ENCODE assay signal across 11 mouse cellular contexts in the genomic region with DNA sequence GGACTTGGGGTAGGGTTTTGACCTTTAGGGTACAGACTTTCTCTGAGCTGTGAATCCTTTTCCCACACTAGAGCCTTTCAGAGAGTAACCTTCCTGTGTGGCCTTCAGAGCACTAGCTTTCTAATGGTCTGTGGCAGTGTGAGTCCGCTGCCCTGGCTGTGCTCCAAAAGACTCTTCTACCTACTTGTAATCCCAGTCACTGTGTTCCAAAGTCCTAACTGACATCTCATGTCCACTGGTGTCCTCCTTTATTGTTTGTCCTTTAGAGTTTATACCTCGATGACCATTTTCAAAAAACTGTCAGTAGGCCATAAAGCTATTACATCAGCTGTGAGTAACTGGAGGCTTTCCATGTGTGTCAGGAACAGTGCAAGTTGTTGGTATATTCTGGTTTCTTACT. TPM values are rescaled to one million over a fixed set of nuclear protein-coding genes. Genes with fewer than 3 reads are reported as not detected.
DNase-seq lines count a peak whose midpoint lies in the region; ATAC-seq and TF ChIP-seq lines count a peak whose summit lies in the region.
"Had no signal": no experiment of that assay in that cellular context is flagged by ENCODE, and none has a peak within 500 bp of the region (broad histone marks: within the 10 kb centered on the region; RNA-seq: fewer than 3 reads in every experiment).

No protein-coding gene starts in this region.

- no peaks in the 10 kb centered on the region for H3K9me3 ChIP-seq in hindbrain, postnatal 0 days (ENCODE audit: low read length)
- no peaks in the 10 kb centered on the region for H3K9me3 ChIP-seq in hindbrain, embryonic 11.5 days (ENCODE audit: control insufficient read depth, low read length)
- H3K9me3 ChIP-seq in heart, postnatal 0 days (replicated peaks; ENCODE audit: control insufficient read depth, low read length) = no peaks in the 10 kb centered on the region
- no peaks in the 10 kb centered on the region for H3K9me3 ChIP-seq in limb, embryonic 10.5 days (replicated peaks)
- H3K9me3 ChIP-seq: forebrain, embryonic 15.5 days had no signal

- H3K9ac ChIP-seq in hindbrain, postnatal 0 days (replicated peaks; ENCODE audit: low read length) = no peak overlapping the region
- H3K9ac ChIP-seq in hindbrain, embryonic 11.5 days (ENCODE audit: low read depth, low read length) = no peak overlapping the region
- H3K9ac ChIP-seq in heart, postnatal 0 days (replicated peaks; ENCODE audit: low read depth, low read length) = no peak overlapping the region
- H3K9ac ChIP-seq: forebrain, embryonic 15.5 days had no signal

- WGBS in hindbrain, postnatal 0 days = 62% methylated on average over 2 of the region's 2 CpGs
- 96% methylated on average over 2 of the region's 2 CpGs for WGBS in hindbrain, embryonic 11.5 days
- WGBS in heart, postnatal 0 days = 58% methylated on average over 2 of the region's 2 CpGs
- whole genome bisulfite sequencing in limb, embryonic 10.5 days = 90% methylated on average over 2 of the region's 2 CpGs

- H3K4me1 ChIP-seq in hindbrain, postnatal 0 days (ENCODE audit: insufficient read depth, low read length) = peaks cover 13% of the 10 kb centered on the region
- peaks cover 3% of the 10 kb centered on the region; the same call in 1 of the 2 replicates for H3K4me1 ChIP-seq in hindbrain, embryonic 11.5 days (replicated peaks; ENCODE audit: control insufficient read depth, insufficient read depth, low read length)
- H3K4me1 ChIP-seq in heart, postnatal 0 days (ENCODE audit: control insufficient read depth, insufficient read depth) = peaks cover 54% of the 10 kb centered on the region
- peaks cover 14% of the 10 kb centered on the region for H3K4me1 ChIP-seq in limb, embryonic 10.5 days

- TF ChIP-seq EP300 in heart, postnatal 0 days (IDR thresholded peaks at IDR 0.05; ENCODE audit: low read depth) = no peak

- H3K36me3 ChIP-seq in hindbrain, postnatal 0 days (ENCODE audit: insufficient read depth, low read length) = peaks cover 11% of the 10 kb centered on the region; the same call in 1 of the 2 replicates
- no peaks in the 10 kb centered on the region for H3K36me3 ChIP-seq in hindbrain, embryonic 11.5 days (ENCODE audit: control insufficient read depth, insufficient read depth, low read length)
- H3K36me3 ChIP-seq in heart, postnatal 0 days (replicated peaks; ENCODE audit: control insufficient read depth, insufficient read depth, low read length) = peaks cover 23% of the 10 kb centered on the region; the same call in 1 of the 2 replicates
- peaks cover 52% of the 10 kb centered on the region for H3K36me3 ChIP-seq in limb, embryonic 10.5 days

- 0 out of 2 replicates have a peak, but pooled peaks have one; percentile 5 for ATAC-seq in hindbrain, postnatal 0 days
- ATAC-seq in hindbrain, embryonic 11.5 days (ENCODE audit: low FRiP score) = no peak
- ATAC-seq in heart, postnatal 0 days (ENCODE audit: insufficient read depth, low read depth) = no peak
- ATAC-seq in granulocyte monocyte progenitor cell, adult 5-6 weeks (replicated peaks; ENCODE audit: poor library complexity, severe bottlenecking) = no peak
- ATAC-seq: forebrain, embryonic 15.5 days had no signal

- H3K27me3 ChIP-seq in hindbrain, postnatal 0 days (ENCODE audit: insufficient read depth, low read length) = no peaks in the 10 kb centered on the region
- H3K27me3 ChIP-seq in hindbrain, embryonic 11.5 days (ENCODE audit: control insufficient read depth, insufficient read depth, low read length) = no peaks in the 10 kb centered on the region
- no peaks in the 10 kb centered on the region for H3K27me3 ChIP-seq in heart, postnatal 0 days (ENCODE audit: control insufficient read depth, insufficient read depth, low read length)
- no peaks in the 10 kb centered on the region for H3K27me3 ChIP-seq in limb, embryonic 10.5 days (ENCODE audit: low read depth, poor library complexity, severe bottlenecking)
- H3K27me3 ChIP-seq: forebrain, embryonic 15.5 days had no signal

- H3K4me3 ChIP-seq in hindbrain, postnatal 0 days (ENCODE audit: low read length) = no peak overlapping the region
- no peak overlapping the region for H3K4me3 ChIP-seq in hindbrain, embryonic 11.5 days (ENCODE audit: low read depth, low read length)
- no peak overlapping the region for H3K4me3 ChIP-seq in heart, postnatal 0 days (ENCODE audit: low read depth, low read length)
- H3K4me3 ChIP-seq in limb, embryonic 10.5 days = no peak overlapping the region
- H3K4me3 ChIP-seq: forebrain, embryonic 15.5 days had no signal

- TF ChIP-seq CTCF in hindbrain, postnatal 0 days (IDR thresholded peaks at IDR 0.05; ENCODE audit: low read depth) = no peak
- no peak for TF ChIP-seq CTCF in heart, postnatal 0 days (IDR thresholded peaks at IDR 0.05; ENCODE audit: low read depth)

- peak; percentile 42 for DNase-seq in hindbrain, postnatal 0 days (ENCODE audit: low spot score)
- DNase-seq in hindbrain, embryonic 11.5 days (ENCODE audit: low spot score) = no peak
- peak; percentile 25 for DNase-seq in 3T3-L1 (ENCODE audit: low read depth, low spot score)
- peak; percentile 81 for DNase-seq in adrenal gland, adult 2 months
- no peak for DNase-seq in heart, postnatal 0 days (ENCODE audit: low spot score)
- DNase-seq in limb, embryonic 10.5 days (ENCODE audit: low spot score) = no peak
- DNase-seq in thymus, postnatal 10 days (ENCODE audit: low spot score in 2 of 2) = no peak

- no peak overlapping the region for H3K27ac ChIP-seq in hindbrain, postnatal 0 days
- H3K27ac ChIP-seq in hindbrain, embryonic 11.5 days (ENCODE audit: low read depth, low read length) = no peak overlapping the region
- H3K27ac ChIP-seq in heart, postnatal 0 days (ENCODE audit: low read depth) = peak overlapping the region; percentile 35; the same call in 1 of the 2 replicates
- no peak overlapping the region for H3K27ac ChIP-seq in limb, embryonic 10.5 days
- H3K27ac ChIP-seq: forebrain, embryonic 15.5 days; kidney, postnatal 0 days; macrophage had no signal

- no peak overlapping the region for H3K4me2 ChIP-seq in hindbrain, postnatal 0 days (ENCODE audit: low read depth, low read length)
- no peak overlapping the region for H3K4me2 ChIP-seq in hindbrain, embryonic 11.5 days (replicated peaks; ENCODE audit: low read depth, low read length)
- H3K4me2 ChIP-seq in heart, postnatal 0 days (ENCODE audit: low read depth, low read length) = no peak overlapping the region
- H3K4me2 ChIP-seq: forebrain, embryonic 15.5 days had no signal

RNA-seq across cellular contexts. Expression of gene Mprip, which starts 44.0 kb away (rescaled TPM):
- total RNA-seq in hindbrain, postnatal 0 days (2014; rRNA removed) = 149 and 178 TPM in 2 replicates
- 54.7 and 57.8 TPM in 2 replicates for polyA plus RNA-seq in hindbrain, postnatal 0 days (2015; fragmentation: Nextera tagmentation; extraction: Ambion mirVana)
- polyA plus RNA-seq in hindbrain, embryonic 11.5 days (2014; fragmentation: Nextera tagmentation; extraction: Ambion mirVana) = 49.7 and 62.9 TPM in 2 replicates
- total RNA-seq in adrenal gland, adult 2 months (2021) = 100 to 1,000 TPM; 190 to 233 TPM
- polyA plus RNA-seq in adrenal gland, adult 2 months (2012; rRNA removed) = 48.0 and 79.6 TPM in 2 replicates
- 132 and 135 TPM in 2 replicates for total RNA-seq in heart, postnatal 0 days (2014; rRNA removed; ENCODE audit: low replicate concordance)
- polyA plus RNA-seq in heart, postnatal 0 days (2015; fragmentation: Nextera tagmentation; extraction: Ambion mirVana) = 32.5 and 35.9 TPM in 2 replicates
- total RNA-seq in granulocyte monocyte progenitor cell, adult 5-6 weeks (2014; fragmentation: Nextera tagmentation) = 50.1 and 70.7 TPM in 2 replicates
- 56.4 and 71.4 TPM in 2 replicates for total RNA-seq in granulocyte monocyte progenitor cell, adult 5-6 weeks (2017)
- 52.3 and 62.9 TPM in 2 replicates for polyA plus RNA-seq in limb, embryonic 10.5 days (2016; fragmentation: Nextera tagmentation; extraction: Ambion mirVana)

Comparison
In these comparisons a context has a peak if more than half of its experiments do, and no peak if none do; other contexts are left out.
1. DNase-seq: peak in hindbrain, postnatal 0 days (single experiment), 3T3-L1 (single experiment) and adrenal gland, adult 2 months (single experiment); none in hindbrain, embryonic 11.5 days (single experiment), heart, postnatal 0 days (single experiment), limb, embryonic 10.5 days (single experiment) and thymus, postnatal 10 days (0 of 2).